Mouse (Mus musculus): ENCODE measurements around the gene Elp4. TPM values are rescaled to one million over a fixed set of nuclear protein-coding genes. Genes with fewer than 3 reads are reported as not detected.

The Elp4 gene
- 10 to 100 TPM; 17.7 to 20.1 TPM for total RNA-seq (2021)
- long read RNA-seq, transcript Elp4-202 (10 exons, 3,048 nt): major isoform, 15 of 18 reads
- long read RNA-seq, partial matches to known transcripts: 0 of 18 reads
- long read RNA-seq, other reads (novel, unspliced or antisense): 3 of 18 reads

- peak; percentile 95 to 99 for DNase-seq (ENCODE audit: low spot score in 2 of 2)
Observed at GRCm38 (mm10) chr2:105903896-105904756, at the start of gene Elp4, which contains the start of gene Immp1l. Gene Elp4 (minus strand): TSS chr2:105904564. Gene Immp1l (plus strand): TSS chr2:105904638.

DNA sequence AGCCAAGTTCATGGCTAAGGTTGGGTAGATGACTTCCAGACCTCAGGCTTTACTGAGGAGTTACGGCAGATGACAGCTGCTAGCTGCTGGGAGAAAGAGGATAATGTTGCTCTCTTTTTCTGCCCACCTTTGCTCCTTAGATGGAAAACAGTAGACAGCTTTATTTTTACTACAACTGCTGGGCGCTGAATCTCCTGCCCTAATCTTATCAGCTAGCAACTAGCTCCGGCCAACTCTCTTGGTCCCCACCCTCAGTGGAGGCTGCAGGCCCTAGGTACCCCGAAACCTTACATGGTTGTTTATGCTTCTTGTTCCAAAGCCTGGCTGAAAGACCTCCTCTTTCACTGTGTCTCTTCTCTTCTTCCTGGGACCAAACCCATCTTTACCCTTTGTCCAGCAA lies 49.5 kb upstream of the Elp4 start:
- no peak for DNase-seq (ENCODE audit: low spot score in 2 of 2)

GRCm38 (mm10) chr2:105951350-105951940 lies 47.1 kb upstream of the Elp4 start:
- DNase-seq (ENCODE audit: low spot score in 2 of 2): no peak

- no peak for DNase-seq (ENCODE audit: low spot score in 2 of 2)
Observed at GRCm38 (mm10) chr2:105950131-105950530, 45.8 kb upstream of the Elp4 start.

GRCm38 (mm10) chr2:105917623-105918346 lies 13.4 kb upstream of the Elp4 start:
- no peak for DNase-seq (ENCODE audit: low spot score in 2 of 2)

DNA sequence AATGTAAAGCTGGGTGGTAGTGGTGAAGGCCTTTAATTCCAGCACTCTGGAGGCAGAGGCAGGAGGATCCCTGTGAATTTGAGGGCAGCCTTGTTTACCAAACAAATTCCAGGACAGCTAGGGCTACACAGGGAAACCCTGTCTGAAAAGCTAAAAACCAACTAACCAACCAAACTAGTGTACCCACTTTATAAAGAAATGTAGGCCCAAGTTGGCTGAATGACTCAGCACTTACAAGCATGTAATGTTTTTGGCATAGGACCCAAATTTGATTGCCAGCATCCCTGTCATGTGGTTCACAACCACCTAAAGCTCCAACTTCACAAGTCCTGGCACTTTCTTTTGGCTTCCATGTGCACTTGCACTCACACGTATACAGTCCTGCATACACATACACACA lies 12.3 kb upstream of the Elp4 start:
- no peak for DNase-seq (ENCODE audit: low spot score in 2 of 2)

DNA sequence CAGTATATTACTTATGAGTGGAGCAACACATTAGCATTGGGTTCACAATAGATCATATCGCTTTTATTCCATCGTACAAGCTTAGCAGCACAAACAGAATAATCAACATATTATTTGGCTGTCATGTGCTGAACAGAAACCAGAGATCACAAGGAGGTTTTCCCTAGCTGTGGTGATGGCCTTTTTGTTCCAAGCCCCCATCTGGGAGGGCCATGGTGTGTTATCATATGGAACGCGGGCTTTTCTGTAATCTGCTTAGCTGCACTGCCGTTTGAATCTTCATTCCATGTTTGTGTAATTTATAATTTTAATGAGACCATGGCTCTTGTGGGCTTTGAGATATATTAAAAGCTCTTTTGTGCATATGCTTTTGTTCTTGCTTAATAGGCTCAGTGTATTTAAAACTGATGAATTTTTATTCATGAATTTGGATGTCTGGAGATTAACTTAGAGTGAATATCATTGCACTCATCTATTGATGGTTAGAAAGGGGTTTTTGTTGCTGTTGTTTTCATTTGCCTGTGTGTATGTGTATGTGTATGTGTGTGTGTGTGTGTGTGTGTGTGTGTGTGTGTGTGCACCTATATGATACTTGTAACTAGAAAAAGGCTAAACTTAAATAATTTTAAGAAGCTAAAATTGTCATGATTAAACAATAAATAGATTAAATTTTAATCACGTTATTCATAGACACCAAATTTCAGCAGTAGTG lies 9.4 kb upstream of the Elp4 start:
- DNase-seq (ENCODE audit: low spot score in 2 of 2): no peak

DNA sequence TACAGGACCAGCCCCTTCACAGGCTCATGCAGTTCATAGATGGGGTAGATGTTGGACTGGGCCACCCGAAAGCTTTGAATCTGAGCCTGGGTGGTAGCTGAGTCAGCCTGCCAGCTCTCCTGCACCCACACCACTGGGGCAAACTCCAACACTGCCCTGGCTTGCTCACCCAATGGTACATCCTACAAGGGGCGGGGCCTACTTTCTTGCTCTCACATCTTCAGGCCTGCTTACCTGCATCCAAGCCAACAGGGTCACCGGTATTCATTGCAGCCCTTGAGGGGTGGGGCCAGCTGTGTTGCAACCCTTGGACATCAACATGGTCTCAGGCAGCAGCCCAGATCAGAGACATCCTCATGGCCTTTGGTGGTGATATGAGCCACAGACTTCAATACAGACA lies 6.2 kb upstream of the Elp4 start:
- DNase-seq (ENCODE audit: low spot score in 2 of 2): no peak

DNA sequence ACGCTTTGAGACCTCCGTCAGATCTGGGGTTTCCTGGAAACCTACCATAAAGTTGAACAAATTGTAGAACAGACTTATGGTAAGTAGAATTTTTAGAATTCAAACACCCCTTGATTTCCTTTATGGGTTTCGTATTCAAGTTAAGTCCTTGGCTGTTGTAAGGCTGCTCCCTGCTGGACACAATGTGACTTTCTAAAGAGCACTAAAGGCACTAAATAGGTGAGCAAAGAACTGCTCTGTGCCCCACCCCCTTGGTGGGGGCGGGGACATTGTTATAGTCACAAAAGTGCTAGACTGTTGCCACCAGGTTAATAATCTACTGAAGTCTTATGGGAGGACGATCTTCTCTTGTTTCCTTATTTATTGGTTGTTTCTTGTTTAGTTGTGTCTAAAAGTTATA lies 4.0 kb upstream of the Elp4 start:
- no peak for DNase-seq (ENCODE audit: low spot score in 2 of 2)

- DNase-seq (ENCODE audit: low spot score in 2 of 2): no peak
Observed at GRCm38 (mm10) chr2:105904757-105905146, 388 bp upstream of the Elp4 start.

GRCm38 (mm10) chr2:105890816-105891215 lies 13.5 kb downstream of the Elp4 start:
- DNase-seq (ENCODE audit: low spot score in 2 of 2): no peak

DNA sequence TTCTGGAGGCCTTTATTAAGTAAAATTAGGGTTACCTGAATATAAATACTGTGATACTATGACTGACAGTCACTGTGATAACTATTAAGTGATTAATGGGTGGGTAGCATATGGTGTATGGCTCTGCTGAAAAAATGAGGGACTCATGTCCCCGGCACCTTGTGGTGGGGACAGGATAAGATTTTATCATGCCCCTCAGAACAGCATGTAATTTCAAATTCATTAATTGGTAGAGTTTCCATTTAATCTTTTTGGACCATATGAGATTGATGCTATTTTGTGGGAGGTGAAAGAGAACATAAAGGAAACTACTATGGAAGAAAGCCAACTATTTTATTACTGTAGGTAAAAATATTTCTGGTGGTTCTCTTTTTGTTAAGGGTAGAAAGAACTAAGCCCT lies 31.0 kb downstream of the Elp4 start:
- DNase-seq (ENCODE audit: low spot score in 2 of 2): no peak

GRCm38 (mm10) chr2:105854740-105855139 lies 49.6 kb downstream of the Elp4 start:
- peak in 1 of 2 experiments; percentile 31 for DNase-seq (ENCODE audit: low spot score in 2 of 2)

GRCm38 (mm10) chr2:105852971-105853370 lies 51.4 kb downstream of the Elp4 start:
- DNase-seq (ENCODE audit: low spot score in 2 of 2): no peak

GRCm38 (mm10) chr2:105851714-105852293 lies 52.6 kb downstream of the Elp4 start:
- DNase-seq (ENCODE audit: low spot score in 2 of 2): no peak

- DNase-seq (ENCODE audit: low spot score in 2 of 2): no peak
Observed at GRCm38 (mm10) chr2:105843151-105843550, 61.2 kb downstream of the Elp4 start.

- DNase-seq (ENCODE audit: low spot score in 2 of 2): no peak
Observed at GRCm38 (mm10) chr2:105817965-105818364, 86.4 kb downstream of the Elp4 start.

DNA sequence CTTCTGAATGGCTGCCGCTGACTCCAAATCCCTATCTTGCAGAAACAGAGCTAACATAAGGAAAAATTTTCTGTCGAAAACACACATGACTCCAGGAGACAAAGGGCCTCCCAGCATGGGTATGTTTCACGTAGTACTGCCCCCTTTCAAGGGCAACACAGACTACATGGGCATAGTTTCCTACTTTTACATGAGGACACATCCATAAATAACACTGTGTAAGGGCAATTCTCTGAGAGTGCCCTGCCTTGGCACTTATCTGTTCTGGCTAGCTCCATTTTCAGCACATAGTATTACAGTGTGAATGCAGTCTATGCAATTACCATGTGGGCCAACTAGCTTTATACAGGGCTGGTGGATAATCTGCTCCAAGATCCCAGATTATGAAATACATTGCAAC lies 89.2 kb downstream of the Elp4 start:
- DNase-seq (ENCODE audit: low spot score in 2 of 2): no peak

DNA sequence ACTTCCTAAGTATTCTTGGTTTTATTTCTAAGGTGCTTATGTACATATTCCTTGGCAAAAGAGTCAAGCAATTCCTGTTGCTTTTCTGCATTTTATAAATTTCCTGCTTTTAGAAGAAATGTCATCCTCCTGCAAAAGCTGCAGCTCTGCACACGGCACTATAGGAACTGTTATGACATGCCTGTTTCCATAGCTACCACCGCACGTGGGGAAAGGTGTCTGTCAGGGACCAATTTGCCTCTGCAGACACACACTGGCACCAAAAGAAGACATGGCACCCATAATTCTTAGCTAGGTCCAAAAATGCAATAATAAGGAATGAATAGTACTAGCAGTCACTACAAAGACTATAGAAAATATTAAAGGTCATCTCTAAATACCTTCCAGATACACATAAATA lies 91.3 kb downstream of the Elp4 start:
- DNase-seq (ENCODE audit: low spot score in 2 of 2): no peak

- DNase-seq (ENCODE audit: low spot score in 2 of 2): no peak
Observed at GRCm38 (mm10) chr2:105810286-105810685, 94.1 kb downstream of the Elp4 start.

- DNase-seq (ENCODE audit: low spot score in 2 of 2): no peak
Observed at GRCm38 (mm10) chr2:105806571-105806970, 97.8 kb downstream of the Elp4 start.
